Mouse (Mus musculus) cerebellum, postnatal 10 days (tissue): ENCODE results near the gene Bod1l.

Experiments used
- DNase-seq, 2 experiments: peaks; one replicate each; pipeline ENCODE4 v3.0.0; 2021; ENCODE audit warnings: mixed read lengths in 2 of 2

Bod1l gene

GRCm38 (mm10) chr5:41794434-41794833 lies 49.7 kb downstream of the Bod1l start:
- DNase-seq: no peak

DNA sequence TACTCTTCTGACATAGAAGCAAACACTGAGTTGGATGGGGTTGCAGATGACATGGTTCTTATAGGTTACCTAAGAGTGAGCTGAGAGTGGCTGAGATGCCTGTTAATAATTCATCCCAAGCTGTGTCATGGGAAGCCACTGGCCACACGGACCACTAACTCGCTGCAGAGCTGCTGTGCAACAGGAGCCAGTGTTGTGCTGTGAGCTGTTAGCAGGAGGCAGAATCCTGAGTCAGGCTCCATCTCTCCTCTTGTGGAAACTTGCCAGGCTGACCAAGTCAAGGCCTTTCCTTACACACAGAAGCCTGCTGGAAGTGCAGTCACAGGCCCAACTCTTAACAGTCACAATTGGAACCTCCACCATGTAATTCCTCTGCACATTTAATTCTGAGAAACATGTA lies 53.6 kb downstream of the Bod1l start:
- DNase-seq: no peak

DNA sequence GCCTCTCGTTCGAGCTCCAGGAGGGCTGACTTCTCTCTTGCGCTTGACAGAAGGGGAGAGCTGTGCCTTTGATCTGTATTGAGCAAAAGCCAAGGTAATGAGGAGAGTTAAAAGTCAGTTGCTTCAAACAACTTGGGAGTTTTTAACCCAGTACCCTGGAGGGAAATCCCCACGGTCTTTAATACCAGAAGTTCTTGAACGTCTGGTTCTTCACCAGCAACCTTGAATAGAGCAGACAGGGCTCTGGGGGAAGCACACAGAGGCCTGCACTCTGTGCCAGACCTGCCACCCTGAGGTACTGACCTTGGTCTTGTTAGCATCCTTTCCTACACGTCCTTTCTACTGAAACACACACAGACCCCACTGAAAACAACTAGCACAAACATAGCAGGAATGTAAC lies 55.2 kb downstream of the Bod1l start:
- DNase-seq: no peak

GRCm38 (mm10) chr5:41781890-41782289 lies 62.2 kb downstream of the Bod1l start:
- DNase-seq: no peak

DNA sequence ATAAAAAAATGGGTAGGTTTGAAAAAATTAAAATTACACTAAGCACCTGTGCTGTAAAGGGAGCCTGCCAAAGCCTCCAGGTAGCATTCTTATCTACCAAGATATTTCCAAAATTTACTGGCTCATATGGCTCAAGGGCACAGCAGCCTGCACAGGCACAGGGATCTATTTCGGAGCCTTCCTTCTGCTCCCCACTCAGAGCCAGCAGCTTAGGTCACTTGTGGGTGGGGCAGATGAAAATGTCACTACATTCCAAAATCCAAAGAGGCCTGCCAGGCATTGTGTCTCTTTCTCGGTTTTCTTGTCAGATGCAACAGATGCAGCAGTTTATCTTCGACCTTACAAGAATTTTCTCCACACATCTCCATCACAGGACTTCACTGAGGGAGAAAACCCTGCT lies 64.1 kb downstream of the Bod1l start:
- DNase-seq: no peak

GRCm38 (mm10) chr5:41775728-41776127 lies 68.4 kb downstream of the Bod1l start:
- no peak for DNase-seq

DNA sequence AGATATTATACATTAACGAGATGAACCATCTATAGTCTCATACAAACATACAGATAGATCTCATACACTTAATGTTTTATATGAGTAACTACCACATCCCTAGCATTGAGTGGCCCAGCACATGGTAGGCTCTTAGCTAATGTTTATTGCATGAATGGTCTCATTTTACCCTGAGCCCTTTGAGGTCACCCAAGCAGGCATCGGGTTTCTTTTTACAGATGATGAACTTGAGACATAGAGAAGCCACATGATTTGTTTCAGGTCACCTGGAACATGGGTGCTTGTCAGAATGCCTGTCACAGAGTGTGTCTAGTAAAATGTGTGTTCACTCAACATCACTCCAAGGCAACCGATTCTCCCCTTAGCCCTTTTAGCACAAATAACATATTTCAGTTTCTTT lies 68.8 kb downstream of the Bod1l start:
- DNase-seq: no peak

- DNase-seq: peak; percentile 96 to 98
Measured at GRCm38 (mm10) chr5:41768382-41769040, 75.6 kb downstream of the Bod1l start.

- peak; percentile 19 to 40 for DNase-seq
Measured at GRCm38 (mm10) chr5:41767296-41768200, 76.6 kb downstream of the Bod1l start.

GRCm38 (mm10) chr5:41766406-41767010 lies 77.6 kb downstream of the Bod1l start:
- peak in 1 of 2 experiments; percentile 25 for DNase-seq

DNA sequence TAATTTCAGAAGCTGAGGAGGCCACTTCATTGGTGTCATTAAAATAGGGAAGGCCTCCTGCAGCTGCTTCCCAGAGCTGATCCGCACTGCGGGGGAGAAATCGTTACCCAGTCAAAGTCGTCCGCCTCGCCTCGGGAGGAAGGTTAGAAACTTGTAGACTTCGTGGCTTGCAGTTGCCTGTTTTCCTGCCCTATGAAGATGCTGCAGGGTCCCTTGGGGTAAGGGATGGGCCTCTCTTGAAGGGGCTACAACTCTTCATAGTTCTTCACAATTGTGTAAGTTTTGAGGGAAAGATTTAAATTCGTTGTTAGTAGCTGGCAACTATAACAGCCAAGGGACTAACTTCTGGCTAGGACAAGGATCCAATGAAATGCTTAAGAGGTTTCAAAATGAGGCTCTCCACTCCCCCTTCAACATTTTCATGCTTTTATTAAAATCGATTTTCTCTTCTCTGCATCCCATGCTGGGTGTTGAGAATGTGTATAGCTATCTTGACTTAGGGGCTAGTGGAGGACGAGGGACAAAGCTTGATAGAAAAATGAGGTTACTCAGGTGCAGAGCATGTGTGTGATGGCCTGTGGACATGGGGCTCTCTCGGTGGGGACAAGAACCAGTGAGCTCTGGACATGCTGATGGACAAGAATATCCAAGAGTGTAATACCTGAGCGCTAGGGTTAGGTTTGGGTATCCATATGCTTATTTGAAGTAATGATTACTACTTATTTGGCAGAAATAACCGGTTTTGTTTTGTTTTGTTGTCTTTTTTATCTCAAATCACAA lies 78.3 kb downstream of the Bod1l start:
- DNase-seq: peak; percentile 21 to 27

- peak; percentile 38 to 41 for DNase-seq
Measured at GRCm38 (mm10) chr5:41763731-41764721, 80.1 kb downstream of the Bod1l start, which contains the start of gene Nkx3-2. TSS of gene Nkx3-2 (minus strand) at chr5:41764501.

GRCm38 (mm10) chr5:41762947-41763730 lies 81.0 kb downstream of the Bod1l start:
- DNase-seq: peak; percentile 30 to 31

DNA sequence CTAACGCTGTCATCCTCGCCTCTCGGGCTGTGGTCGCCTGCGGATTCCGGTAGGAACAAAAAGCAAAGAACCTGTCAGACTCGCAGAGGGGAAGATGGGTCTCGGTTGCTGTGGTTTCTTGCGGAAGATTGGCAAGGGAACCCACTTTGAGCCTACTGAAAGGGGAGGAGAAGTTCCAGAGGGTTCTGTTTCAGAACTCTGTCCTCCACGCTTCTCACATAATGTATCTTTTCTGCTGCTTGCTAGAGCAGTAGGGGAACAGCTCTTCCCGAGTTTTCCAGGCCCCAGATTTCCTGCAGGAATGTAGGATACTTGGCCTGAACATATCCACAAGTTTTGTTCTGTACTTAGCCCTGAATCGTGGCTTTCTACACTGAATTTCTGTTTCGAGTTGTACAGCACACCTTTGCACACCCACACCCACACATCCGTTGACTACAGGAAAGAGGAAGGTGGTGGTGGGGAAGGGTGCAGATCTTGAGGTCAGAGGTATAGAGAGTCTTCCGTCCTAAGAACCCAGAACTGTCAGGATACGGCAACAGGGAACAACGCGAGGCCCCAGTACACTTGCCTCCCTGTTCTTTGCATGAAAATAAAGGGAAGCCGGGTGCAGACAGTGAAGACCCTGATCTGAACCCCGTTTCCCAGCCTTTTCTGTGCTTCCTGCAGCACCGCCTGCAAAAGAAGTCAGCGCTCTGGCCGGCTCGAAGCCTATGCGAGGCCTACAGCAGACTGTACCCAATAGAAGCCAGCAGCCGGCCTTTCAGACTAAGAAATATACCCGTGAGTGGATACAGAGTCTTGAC lies 81.8 kb downstream of the Bod1l start:
- peak in 1 of 2 experiments; percentile 26 for DNase-seq

DNA sequence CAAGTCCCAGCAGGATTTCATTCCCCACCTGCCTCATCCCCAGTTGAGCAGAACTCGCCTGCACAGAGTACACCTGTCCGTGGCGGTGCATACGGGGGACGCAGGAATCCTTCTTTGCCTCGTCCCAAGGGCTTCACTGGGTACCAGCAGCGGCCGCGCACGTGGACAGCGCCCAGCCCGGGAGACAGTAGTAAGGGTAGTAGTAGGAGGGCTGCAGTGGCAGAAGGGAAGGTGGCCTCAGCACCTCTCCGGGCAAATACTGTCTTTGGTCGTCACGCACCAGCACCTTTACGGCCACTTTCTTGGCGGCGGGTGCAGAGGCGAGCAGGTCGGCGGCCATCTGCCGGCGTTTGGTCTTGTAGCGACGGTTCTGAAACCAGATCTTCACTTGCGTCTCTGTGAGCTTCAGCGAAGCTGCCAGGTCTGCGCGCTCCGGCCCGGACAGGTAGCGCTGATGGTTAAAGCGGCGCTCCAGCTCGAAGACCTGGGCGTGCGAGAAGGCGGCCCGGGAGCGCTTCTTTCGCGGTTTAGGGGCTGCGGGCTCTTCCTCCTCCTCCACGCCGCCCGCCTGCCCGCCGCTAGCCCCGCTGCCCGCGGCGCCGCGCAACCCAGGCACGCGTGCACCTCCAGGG lies 82.5 kb downstream of the Bod1l start:
- peak; percentile 40 to 41 for DNase-seq

DNA sequence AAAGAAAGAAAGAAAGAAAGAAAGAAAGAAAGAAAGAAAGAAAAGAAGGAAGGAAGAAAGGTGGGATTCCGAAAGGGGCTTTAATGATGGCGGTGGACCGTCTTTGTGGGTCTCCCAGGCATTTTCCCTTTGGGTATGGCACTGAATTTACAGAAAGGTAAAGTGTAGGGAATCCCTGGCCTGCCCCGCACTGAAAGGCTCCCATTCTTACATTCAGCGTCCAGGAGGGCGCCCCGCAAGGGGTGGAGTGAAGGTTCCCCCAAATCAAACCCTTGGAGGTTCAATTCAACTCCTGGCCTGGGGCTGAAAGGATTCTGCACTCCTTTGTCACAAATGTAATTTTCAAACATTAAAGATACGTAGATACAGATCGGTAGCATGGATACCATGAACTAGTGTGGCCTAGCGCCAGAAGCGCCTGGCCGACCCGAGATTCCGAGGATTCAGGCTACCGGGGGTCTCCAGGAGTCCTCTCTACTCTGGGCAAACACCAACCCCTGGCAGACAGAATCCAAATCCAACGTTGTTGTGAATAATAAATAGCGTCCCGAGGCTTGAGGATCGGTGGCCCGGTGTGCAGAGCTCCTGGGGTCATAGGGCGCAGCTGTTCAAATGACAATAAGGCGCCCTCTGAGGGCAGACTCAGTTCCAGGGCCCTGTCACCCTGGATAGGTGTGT lies 83.1 kb downstream of the Bod1l start:
- DNase-seq: peak; percentile 13 to 17

- peak; percentile 16 to 24 for DNase-seq
Measured at GRCm38 (mm10) chr5:41760071-41760470, 84.0 kb downstream of the Bod1l start.
